Mouse (Mus musculus) heart, embryonic 14.5 days (tissue): ENCODE measurements around the gene Tent4b. TPM values are rescaled to one million over a fixed set of nuclear protein-coding genes. Genes with fewer than 3 reads are reported as not detected.

Experiments used
- ATAC-seq: fragments of 200-750 bp; cut with Nextera tagmentation; 2 replicates; pipeline ENCODE4 v1.8.0; 2017; ENCODE audit warnings: low read depth, moderate TSS enrichment; ENCODE audit not compliant: insufficient number of reproducible peaks, insufficient read depth, low FRiP score
- H3K27ac ChIP-seq, 2 experiments: fragments of 200-500 bp in 1 of 2; fragments of 300-500 bp in 1 of 2; sonication (generic) in 1 of 2; replicated peaks in 1 of 2; 2 replicates each; pipeline ENCODE4 v1.5.1; 2012 to 2014; ENCODE audit warnings: low read depth in 2 of 2, low read length in 2 of 2, control low read depth in 1 of 2, mild to moderate bottlenecking in 1 of 2, mixed read lengths in 1 of 2; ENCODE audit not compliant: control insufficient read depth in 1 of 2, insufficient read depth in 1 of 2
- H3K27me3 ChIP-seq: fragments of 300-500 bp; sonication (generic); 2 replicates; pipeline ENCODE4 v1.6.1; 2014; ENCODE audit warnings: mild to moderate bottlenecking, low read length, control low read depth; ENCODE audit not compliant: control insufficient read depth, insufficient read depth
- H3K36me3 ChIP-seq: fragments of 300-500 bp; sonication (generic); 2 replicates; pipeline ENCODE4 v1.6.1; 2014; ENCODE audit warnings: mild to moderate bottlenecking, control low read depth, low read length, mixed read lengths; ENCODE audit not compliant: control insufficient read depth, insufficient read depth
- H3K4me1 ChIP-seq, 2 experiments: fragments of 200-500 bp in 1 of 2; fragments of 300-500 bp in 1 of 2; sonication (generic) in 1 of 2; 2 replicates each; pipeline ENCODE4 v1.6.1; 2012 to 2014; ENCODE audit warnings: low read length in 2 of 2, control low read depth in 1 of 2, mixed read lengths in 1 of 2; ENCODE audit not compliant: control insufficient read depth in 2 of 2, insufficient read depth in 2 of 2
- H3K4me2 ChIP-seq: fragments of 300-500 bp; sonication (generic); 2 replicates; pipeline ENCODE4 v1.6.1; 2014; ENCODE audit warnings: mild to moderate bottlenecking, low read length
- H3K4me3 ChIP-seq, 2 experiments: fragments of 200-500 bp in 1 of 2; fragments of 300-500 bp in 1 of 2; sonication (generic) in 1 of 2; 2 replicates each; pipeline ENCODE4 v1.5.1; 2012 to 2014; ENCODE audit warnings: low read length in 2 of 2, mild to moderate bottlenecking in 2 of 2, control low read depth in 1 of 2, low read depth in 1 of 2, moderate library complexity in 1 of 2; ENCODE audit not compliant: control insufficient read depth in 1 of 2, insufficient read depth in 1 of 2
- H3K9ac ChIP-seq: fragments of 300-500 bp; sonication (generic); 2 replicates; pipeline ENCODE4 v1.6.1; 2014; ENCODE audit warnings: mild to moderate bottlenecking, low read length
- H3K9me3 ChIP-seq: fragments of 300-500 bp; sonication (generic); 2 replicates; pipeline ENCODE4 v1.6.1; 2016; ENCODE audit warnings: low read length, control low read depth; ENCODE audit not compliant: control insufficient read depth
- WGBS: fragments of 180-500 bp; shearing (Covaris S2); extraction: QIAGEN DNeasy Blood & Tissue Kit; methylation state at CpG from one replicate; pipeline ENCODE4 v1.1.7; 2014; 5-methylcytosine and 5-hydroxymethylcytosine counted together
- polyA plus RNA-seq: library from polyadenylated mRNA; unstranded; fragments of >200 nt; fragmentation: Nextera tagmentation; extraction: Ambion mirVana; gene quantifications from 2 replicates; pipeline ENCODE4 v1.2.1, GENCODE M21; 2014

Tent4b gene
- polyA plus RNA-seq, 1 experiment from 2014 or later, result 10.1 TPM

DNA sequence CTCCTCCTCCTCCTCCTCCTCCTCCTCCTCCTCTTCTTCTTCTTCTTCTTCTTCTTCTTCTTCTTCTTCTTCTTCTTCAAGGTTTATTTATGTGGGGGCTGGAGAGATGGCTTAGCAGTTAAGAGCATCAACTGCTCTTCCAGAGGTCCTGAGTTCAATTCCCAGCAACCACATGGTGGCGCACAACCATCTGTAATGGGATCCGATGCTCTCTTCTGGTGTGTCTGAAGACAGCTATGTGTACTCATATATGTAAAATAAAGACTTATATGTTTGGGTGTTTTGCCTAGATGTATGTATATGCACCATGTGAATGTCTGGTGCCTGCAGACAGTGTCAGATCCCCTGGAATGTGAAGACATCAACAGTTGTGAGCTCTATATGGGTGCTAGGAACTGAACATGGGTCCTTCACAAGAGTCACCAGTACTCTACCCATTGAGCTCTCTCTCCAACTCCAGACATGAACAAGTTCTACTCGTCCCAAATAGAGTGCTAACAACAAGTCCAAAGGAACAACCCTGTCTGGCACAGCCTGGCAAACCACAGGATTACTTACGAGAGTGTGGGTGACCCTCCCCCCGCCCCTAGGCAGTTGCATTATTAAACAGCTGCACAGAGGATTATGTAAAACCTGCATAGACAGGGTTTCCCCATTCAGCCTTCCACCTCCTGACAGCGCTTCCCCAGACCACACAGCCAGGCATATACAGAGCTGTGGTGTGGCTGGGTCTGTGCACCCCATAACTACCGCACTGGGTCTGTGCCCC is 70.3 kb downstream of the Tent4b start:
- no peak for ATAC-seq
- H3K9me3 ChIP-seq, result no peaks in the 10 kb centered on the region
- H3K27ac ChIP-seq, result no peak overlapping the region
- no peaks in the 10 kb centered on the region for H3K36me3 ChIP-seq
- no peak overlapping the region for H3K4me2 ChIP-seq
- no peak overlapping the region for H3K4me3 ChIP-seq
- peaks cover 13% of the 10 kb centered on the region for H3K27me3 ChIP-seq
- WGBS, result 64% methylated on average over 7 of the region's 7 CpGs
- H3K4me1 ChIP-seq, result peaks cover 3 to 14% of the 10 kb centered on the region in 2 experiments
- no peak overlapping the region for H3K9ac ChIP-seq

DNA sequence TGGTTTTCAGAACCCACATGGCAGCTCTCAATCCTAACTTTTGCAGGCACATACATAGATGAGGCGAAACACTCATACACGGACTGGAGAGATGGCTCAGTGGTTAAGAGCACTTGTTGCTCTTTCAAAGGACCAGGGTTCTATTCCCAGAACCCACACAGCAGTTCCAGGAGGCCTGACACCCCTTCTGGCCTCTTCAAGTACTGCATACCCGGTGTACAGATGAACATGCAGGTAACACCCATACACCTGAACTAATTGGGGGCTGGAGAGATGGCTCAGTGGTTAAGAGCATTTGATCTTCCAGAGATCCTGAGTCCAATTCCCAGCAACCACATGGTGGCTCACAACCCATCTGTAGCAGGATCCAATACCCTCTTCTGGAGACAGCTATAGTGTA is 71.1 kb downstream of the Tent4b start:
- peaks cover 13% of the 10 kb centered on the region for H3K27me3 ChIP-seq

GRCm38 (mm10) chr8:88272231-88273050 is 73.4 kb downstream of the Tent4b start, which contains the start of gene Adcy7:
Adcy7 (plus strand) TSS chr8:88272403.
- peaks cover 0 to 10% of the 10 kb centered on the region in 2 experiments; a peak in 3 of 4 replicates for H3K4me1 ChIP-seq
- H3K4me3 ChIP-seq, result peak within 1 kb of the TSS; percentile 38 to 47
- H3K36me3 ChIP-seq, result no peaks in the 10 kb centered on the region
- H3K27ac ChIP-seq, result no peak within 1 kb of the TSS
- peaks cover 16% of the 10 kb centered on the region for H3K27me3 ChIP-seq
- ATAC-seq, result peak; percentile 33; the same call in 1 of the 2 replicates
- H3K4me2 ChIP-seq, result peak within 1 kb of the TSS; percentile 94
- H3K9me3 ChIP-seq, result no peaks in the 10 kb centered on the region
- WGBS, result 5% methylated on average over 57 of the region's 64 CpGs
- peak within 1 kb of the TSS; percentile 72 for H3K9ac ChIP-seq

More for the DNA sequence above, 71.1 kb downstream of the Tent4b start:
- Histone ChIP-seq H3K36me3 (no peaks in the 10 kb centered on the region), H3K27ac (no peak overlapping the region), H3K9me3 (no peaks in the 10 kb centered on the region), H3K4me1 (peaks cover 3 to 14% of the 10 kb centered on the region in 2 experiments), H3K9ac (no peak overlapping the region), H3K4me2 (no peak overlapping the region), H3K4me3 (no peak overlapping the region)
- 69% methylated on average over 3 of the region's 3 CpGs for WGBS
- ATAC-seq, result no peak

- peaks cover 0 to 10% of the 10 kb centered on the region in 2 experiments; a peak in 3 of 4 replicates for H3K4me1 ChIP-seq
- peak overlapping the region; percentile 72; the same call in 1 of the 2 replicates for H3K9ac ChIP-seq
- ATAC-seq, result no peak
- H3K4me2 ChIP-seq, result peak overlapping the region; percentile 94
- H3K4me3 ChIP-seq, result peak overlapping the region in 1 of 2 experiments; percentile 47; a peak in 2 of 4 replicates
- no peaks in the 10 kb centered on the region for H3K36me3 ChIP-seq
- WGBS, result 76% methylated on average over 7 of the region's 7 CpGs
- H3K27me3 ChIP-seq, result peaks cover 16% of the 10 kb centered on the region
- H3K9me3 ChIP-seq, result no peaks in the 10 kb centered on the region
- H3K27ac ChIP-seq, result no peak overlapping the region
These were observed 74.0 kb downstream of the Tent4b start for GRCm38 (mm10) chr8:88273051-88273430.

GRCm38 (mm10) chr8:88274090-88274489 is 75.1 kb downstream of the Tent4b start:
- no peaks in the 10 kb centered on the region for H3K9me3 ChIP-seq
- WGBS, result 82% methylated on average over 5 of the region's 5 CpGs

DNA sequence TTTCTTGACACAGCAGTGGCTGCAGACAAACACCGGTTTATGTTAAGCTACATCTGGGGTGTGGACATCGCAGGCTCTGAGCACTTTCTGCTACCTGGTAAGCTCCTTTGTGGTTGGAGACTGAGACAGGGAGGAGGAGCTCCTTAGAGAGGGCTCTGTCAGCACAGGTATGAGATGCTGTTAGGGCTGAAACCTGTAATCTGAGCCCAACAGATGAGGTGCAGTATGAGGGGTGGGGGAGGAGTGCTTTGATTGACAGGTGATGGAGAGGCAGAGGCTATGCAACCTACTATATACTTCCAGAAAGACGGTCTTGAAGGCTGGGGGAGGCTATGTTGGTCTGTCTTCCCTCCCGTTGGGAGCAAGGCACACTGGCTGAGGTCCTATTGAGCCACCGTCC is 80.2 kb downstream of the Tent4b start:
- Histone ChIP-seq H3K27ac (no peak overlapping the region), H3K9me3 (no peaks in the 10 kb centered on the region), H3K4me2 (no peak overlapping the region), H3K4me1 (peaks cover 3 to 7% of the 10 kb centered on the region in 2 experiments; a peak in 3 of 4 replicates), H3K27me3 (0 out of 2 replicates have a peak, but pooled peaks cover 3% of the 10 kb centered on the region), H3K9ac (no peak overlapping the region), H3K36me3 (no peaks in the 10 kb centered on the region), H3K4me3 (no peak overlapping the region)
- no peak; the same call in 1 of the 2 replicates for ATAC-seq
- 39% methylated on average over 5 of the region's 5 CpGs for WGBS

More at GRCm38 (mm10) chr8:88274090-88274489, 75.1 kb downstream of the Tent4b start:
- Histone ChIP-seq H3K4me3 (no peak overlapping the region), H3K4me1 (peaks cover 0 to 10% of the 10 kb centered on the region in 2 experiments; a peak in 3 of 4 replicates), H3K36me3 (no peaks in the 10 kb centered on the region), H3K27ac (no peak overlapping the region), H3K27me3 (peaks cover 16% of the 10 kb centered on the region), H3K9ac (no peak overlapping the region), H3K4me2 (no peak overlapping the region)
- ATAC-seq, result no peak

DNA sequence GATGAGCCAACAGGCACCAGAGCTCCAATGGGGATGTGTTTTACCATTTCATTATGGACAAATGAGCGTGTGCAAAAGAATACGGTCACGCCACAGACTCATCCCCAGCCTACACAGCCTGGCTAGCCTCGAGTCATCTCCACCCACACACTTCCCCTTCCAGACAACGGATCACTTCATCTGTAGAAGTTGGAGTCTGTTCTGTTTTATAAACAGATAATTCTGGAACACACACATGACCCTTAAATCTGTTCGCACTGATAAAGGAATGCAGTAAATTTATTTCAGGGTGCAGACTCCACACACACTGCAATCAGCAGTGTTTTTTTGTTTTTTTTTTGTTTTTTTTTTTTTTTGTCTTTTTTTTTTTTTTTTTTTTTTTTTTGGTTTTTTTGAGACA is 80.7 kb downstream of the Tent4b start:
- Histone ChIP-seq H3K9ac (no peak overlapping the region), H3K27ac (no peak overlapping the region), H3K4me1 (peaks cover 7 to 8% of the 10 kb centered on the region in 2 experiments; a peak in 3 of 4 replicates), H3K36me3 (no peaks in the 10 kb centered on the region), H3K4me2 (no peak overlapping the region), H3K27me3 (0 out of 2 replicates have a peak, but pooled peaks cover 3% of the 10 kb centered on the region), H3K9me3 (no peaks in the 10 kb centered on the region), H3K4me3 (no peak overlapping the region)
- WGBS, result 60% methylated on average over 6 of the region's 6 CpGs
- ATAC-seq, result no peak
